Mouse (Mus musculus): Measurements from ENCODE around the gene Ezr.
"Not testable (repeated sequence)": the region's sequence is repeated elsewhere in the genome, so short reads cannot be mapped to it uniquely, and the experiment has no call there.

Gene Ezr

DNA sequence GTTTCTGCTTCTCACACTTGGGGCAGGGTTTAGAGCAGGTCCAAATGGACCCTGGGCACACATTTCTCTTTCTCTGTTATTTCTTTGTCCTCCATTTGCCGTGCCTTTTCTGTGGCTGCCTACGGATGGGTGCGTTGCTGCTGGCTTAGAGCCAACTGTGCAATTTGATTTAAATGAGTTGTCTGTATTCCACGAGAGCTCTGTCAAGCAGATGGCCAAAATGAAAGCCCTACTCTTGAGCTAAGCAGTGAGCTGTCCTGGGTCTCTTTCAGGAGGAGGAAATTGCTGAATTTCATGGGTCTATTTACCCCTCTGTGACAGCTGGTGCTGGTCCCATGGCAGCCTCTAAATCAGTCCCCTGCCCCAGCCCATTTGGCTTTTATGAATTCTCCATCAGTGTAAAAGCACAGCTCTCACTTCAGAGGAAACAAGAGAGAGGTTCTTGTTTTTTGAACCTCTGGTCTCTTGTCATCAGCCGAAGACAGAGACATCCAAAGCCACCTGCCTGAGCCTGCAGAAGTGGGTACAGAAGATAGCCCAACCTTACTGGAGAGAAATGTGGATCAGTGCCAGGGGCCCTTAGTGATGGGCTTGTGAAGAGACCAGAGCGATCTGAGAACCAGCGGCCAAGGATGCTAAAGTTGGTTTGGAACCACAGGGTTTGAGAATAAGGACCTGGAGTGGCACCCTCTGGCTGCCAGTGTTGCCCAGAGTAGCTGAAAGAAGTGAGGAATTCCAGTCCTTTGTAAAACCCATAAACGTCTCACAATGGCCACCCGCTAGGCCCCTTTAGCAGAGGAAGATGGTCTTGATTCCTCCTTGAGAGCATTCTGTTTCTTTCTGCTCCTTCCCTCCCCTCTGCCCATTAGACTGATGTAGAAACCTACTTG, 79.0 kb downstream of the Ezr start:
- DNase-seq: not testable (repeated sequence)

DNA sequence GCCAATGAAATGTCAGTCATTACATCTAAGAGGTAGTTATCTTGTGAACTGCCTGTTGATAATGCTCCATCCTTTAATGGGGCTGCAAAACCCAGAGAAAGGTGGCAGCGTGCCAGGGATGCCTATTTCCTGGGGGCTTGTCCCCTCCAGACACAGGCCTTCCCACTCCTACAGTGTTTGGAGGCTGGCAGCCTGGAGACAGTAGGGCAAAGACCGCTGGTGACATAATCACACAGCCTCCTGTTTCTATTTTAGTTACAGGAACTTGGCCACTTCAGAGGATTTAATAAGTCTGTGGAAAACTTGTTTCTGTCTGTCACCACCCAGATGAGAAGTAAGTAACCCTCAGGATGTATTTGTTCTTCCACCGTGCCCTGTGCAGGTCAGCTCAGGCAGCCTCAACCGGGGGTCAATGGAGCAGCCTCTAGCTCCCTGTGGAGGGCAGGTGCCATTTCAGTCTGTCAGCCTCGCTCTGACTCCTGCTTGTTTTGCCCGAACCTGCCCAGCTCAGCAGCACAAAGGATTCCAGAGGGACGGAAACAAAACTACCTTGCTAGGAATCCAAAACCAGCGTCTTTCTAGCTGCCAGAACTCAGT, 79.9 kb downstream of the Ezr start:
- not testable (repeated sequence) for DNase-seq

- not testable (repeated sequence) for DNase-seq
Observed at GRCm38 (mm10) chr17:6700077-6700476, 82.5 kb downstream of the Ezr start.

- DNase-seq: not testable (repeated sequence)
Observed at GRCm38 (mm10) chr17:6699502-6699901, 83.1 kb downstream of the Ezr start.

- peak; percentile 37 for DNase-seq
Observed at GRCm38 (mm10) chr17:6697224-6697775, 85.3 kb downstream of the Ezr start.

DNA sequence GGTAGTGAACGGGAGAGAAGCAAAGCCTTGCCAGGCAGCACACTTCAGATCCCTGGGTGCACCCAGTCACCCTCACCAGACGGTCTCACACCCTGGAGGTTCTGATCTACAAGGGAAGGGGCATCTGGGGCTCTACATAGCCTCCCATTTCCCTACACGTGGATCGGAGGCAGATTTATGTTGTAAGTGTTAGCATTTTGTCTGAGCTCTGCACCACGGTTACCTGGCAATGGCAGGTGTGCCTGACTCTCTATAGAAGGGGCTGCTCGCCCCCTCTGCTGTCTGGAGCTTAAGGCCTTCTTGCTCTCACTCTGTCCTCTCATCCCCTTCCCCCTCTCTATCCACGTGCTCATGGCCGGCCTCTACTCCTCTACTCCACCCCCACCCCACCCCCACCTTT, 86.1 kb downstream of the Ezr start:
- not testable (repeated sequence) for DNase-seq

DNA sequence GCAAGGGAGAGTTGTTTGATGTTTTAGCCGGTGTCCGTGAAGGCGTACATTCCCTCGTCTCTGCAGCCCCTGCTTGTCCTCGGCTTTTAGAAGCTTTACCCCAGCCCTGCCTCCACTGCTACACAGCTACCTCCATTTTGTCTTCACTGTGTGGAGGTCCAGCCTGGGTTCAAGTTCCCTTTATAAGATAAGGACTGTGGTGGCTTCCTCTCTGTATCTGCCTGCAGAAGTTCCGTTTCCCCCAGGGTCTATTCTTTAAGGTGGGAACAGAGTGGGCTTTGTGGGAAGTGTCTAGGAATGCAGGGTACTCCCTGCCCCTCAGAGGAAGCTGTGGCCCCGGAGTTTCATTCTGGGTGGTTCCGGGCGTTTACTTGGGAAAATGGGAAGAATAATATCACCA, 86.9 kb downstream of the Ezr start:
- not testable (repeated sequence) for DNase-seq

- DNase-seq: peak; percentile 78
Observed at GRCm38 (mm10) chr17:6691596-6691995, 91.0 kb downstream of the Ezr start.

- not testable (repeated sequence) for DNase-seq
Observed at GRCm38 (mm10) chr17:6689344-6689743, 93.2 kb downstream of the Ezr start.

All from cerebellum, adult 11 months (tissue).